Mouse (Mus musculus) liver, embryonic 14.5 days (tissue): ENCODE data around the gene Pah.

Experiments used
- CTCF ChIP-seq: IDR thresholded peaks from 2 replicates; pipeline ENCODE4 v1.5.1; 2016; ENCODE audit warnings: antibody characterized with exemption, low read depth, control low read depth
- EP300 ChIP-seq: IDR thresholded peaks from 2 replicates; pipeline ENCODE4 v1.6.1; 2016; ENCODE audit warnings: antibody characterized with exemption, low read depth

- TF ChIP-seq EP300 (no peak), CTCF (no peak)
Observed at GRCm38 (mm10) chr10:87556441-87556840, 34.8 kb downstream of the Pah start.
